Mouse (Mus musculus) G1E-ER4 (cell line): ENCODE data around the gene Gm3543. TPM values are rescaled to one million over a fixed set of nuclear protein-coding genes. Genes with fewer than 3 reads are reported as not detected.
"Not testable (repeated sequence)": the region's sequence is repeated elsewhere in the genome, so short reads cannot be mapped to it uniquely, and the experiment has no call there.

ENCODE experiments used
- GATA1 ChIP-seq: IDR thresholded peaks from one replicate; pipeline ENCODE4 v1.8.0; 2012; ENCODE audit warnings: low read length, inconsistent platforms
- polyA plus RNA-seq: library from polyadenylated mRNA; stranded (reverse); fragments of >175 nt; gene quantifications from 2 replicates; pipeline ENCODE4 v1.2.3, GENCODE M21; 2012

Gene Gm3543
- not detected in 2 replicates for polyA plus RNA-seq

GRCm38 (mm10) chr14:41983225-41983624 lies at the start of gene Gm3543:
Gene Gm3543, minus strand, starts transcription at chr14:41983325.
- not testable (repeated sequence) for TF ChIP-seq GATA1

DNA sequence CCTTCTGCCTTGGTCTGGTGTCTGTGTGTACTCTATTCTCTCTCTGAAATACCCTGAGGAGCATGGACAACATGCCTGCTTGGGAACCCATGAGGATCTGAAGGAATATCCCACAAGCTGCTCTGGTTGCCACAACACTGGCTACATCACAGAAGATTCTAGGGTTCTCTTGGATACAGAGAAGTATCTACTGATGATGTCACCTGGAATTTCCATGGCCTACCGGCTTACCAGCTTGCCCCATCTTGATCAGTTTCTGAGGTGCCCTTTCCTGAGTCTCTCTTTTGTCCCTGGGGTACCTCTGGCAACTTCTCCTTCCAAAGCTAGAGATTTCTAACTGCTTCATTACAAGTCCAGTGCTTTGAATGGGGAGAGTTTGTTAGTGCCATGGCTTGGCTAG lies 15.3 kb downstream of the Gm3543 start, which contains the start of gene Gm6401:
Gm6401 (minus strand) TSS at position 101 of the 400 bp plus-strand sequence.
- TF ChIP-seq GATA1 = not testable (repeated sequence)

- TF ChIP-seq GATA1 = not testable (repeated sequence)
Measured at GRCm38 (mm10) chr14:41943695-41944094, 39.4 kb downstream of the Gm3543 start, which contains the start of gene 1700024B05Rik. Gene 1700024B05Rik, plus strand, starts transcription at chr14:41943995.

Other genes starting within 250 kb of the Gm3543 start
- not detected in 2 replicates for gene Gm7929, start 232.7 kb downstream of the Gm3543 start, polyA plus RNA-seq
- gene Gm47189, start 210.9 kb downstream of the Gm3543 start, polyA plus RNA-seq = not detected in 2 replicates
- gene Gm7980, start 76.0 kb downstream of the Gm3543 start, polyA plus RNA-seq = not detected in 2 replicates
- gene 1700049E17Rik1, start 58.4 kb downstream of the Gm3543 start, polyA plus RNA-seq = not detected in 2 replicates
- gene 1700024B05Rik, start 39.3 kb downstream of the Gm3543 start, polyA plus RNA-seq = 0.06 and 0.08 TPM in 2 replicates
- gene Gm6401, start 15.4 kb downstream of the Gm3543 start, polyA plus RNA-seq = not detected in 2 replicates
- not detected in 2 replicates for gene Gm7951, start 134.0 kb upstream of the Gm3543 start, polyA plus RNA-seq
- not detected in 2 replicates for gene Gm17027, start 179.3 kb upstream of the Gm3543 start, polyA plus RNA-seq
- not detected in 2 replicates for gene Gm3573, start 207.5 kb upstream of the Gm3543 start, polyA plus RNA-seq